Mouse (Mus musculus) embryo, embryonic 9.5 days (tissue): ENCODE measurements at regions not wholly inside any gene's neighbourhood (a gene's known extent, or its start where the extent isn't known, plus 50 kb on each side); places are given as distances from the start of the nearest gene placed in this dataset.
A peak's percentile ranks its signal among the peaks of the same experiment; 100 is the strongest.

Source experiments
- DNase-seq: peaks from one replicate; pipeline ENCODE4 v3.0.0-alpha.2; 2017; ENCODE audit errors: extremely low spot score

- DNase-seq: peak; percentile 54
Measured at GRCm38 (mm10) chr5:128482617-128483440, 50.0 kb upstream of the Tmem132d start.
